Mouse (Mus musculus): ENCODE results near the gene Man1b1. TPM values are rescaled to one million over a fixed set of nuclear protein-coding genes. Genes with fewer than 3 reads are reported as not detected.

The Man1b1 gene
- polyA plus RNA-seq, 1 experiment, result 20.5 TPM

GRCm38 (mm10) chr2:25289651-25290050 is 42.5 kb upstream of the Man1b1 start, which contains the start of gene Lrrc26:
TSS of gene Lrrc26 (plus strand) at chr2:25289915.
- TF ChIP-seq CTCF (IDR thresholded peaks at IDR 0.05; ENCODE audit: extremely low read depth, insufficient read length, insufficient replicate concordance, low read depth, low read length) (no peak), POLR2A (IDR thresholded peaks at IDR 0.05; ENCODE audit: low read depth, low read length) (0 out of 2 replicates have a peak, but pooled peaks have one; percentile 24)
- Histone ChIP-seq H3K4me3 (ENCODE audit: low read depth, low read length) (peak within 1 kb of the TSS; percentile 67), H3K36me3 (ENCODE audit: control insufficient read depth, insufficient read depth, low read length) (peaks cover 8% of the 10 kb centered on the region), H3K27ac (ENCODE audit: insufficient read depth, low read depth, low read length) (peak within 1 kb of the TSS; percentile 66), H3K4me1 (ENCODE audit: control insufficient read depth, insufficient read depth, insufficient read length, low read length) (peaks cover 61% of the 10 kb centered on the region), H3K27me3 (ENCODE audit: control insufficient read depth, insufficient read depth, low read length) (peaks cover 10% of the 10 kb centered on the region)
- 6% methylated on average over 11 of the region's 11 CpGs for WGBS

DNA sequence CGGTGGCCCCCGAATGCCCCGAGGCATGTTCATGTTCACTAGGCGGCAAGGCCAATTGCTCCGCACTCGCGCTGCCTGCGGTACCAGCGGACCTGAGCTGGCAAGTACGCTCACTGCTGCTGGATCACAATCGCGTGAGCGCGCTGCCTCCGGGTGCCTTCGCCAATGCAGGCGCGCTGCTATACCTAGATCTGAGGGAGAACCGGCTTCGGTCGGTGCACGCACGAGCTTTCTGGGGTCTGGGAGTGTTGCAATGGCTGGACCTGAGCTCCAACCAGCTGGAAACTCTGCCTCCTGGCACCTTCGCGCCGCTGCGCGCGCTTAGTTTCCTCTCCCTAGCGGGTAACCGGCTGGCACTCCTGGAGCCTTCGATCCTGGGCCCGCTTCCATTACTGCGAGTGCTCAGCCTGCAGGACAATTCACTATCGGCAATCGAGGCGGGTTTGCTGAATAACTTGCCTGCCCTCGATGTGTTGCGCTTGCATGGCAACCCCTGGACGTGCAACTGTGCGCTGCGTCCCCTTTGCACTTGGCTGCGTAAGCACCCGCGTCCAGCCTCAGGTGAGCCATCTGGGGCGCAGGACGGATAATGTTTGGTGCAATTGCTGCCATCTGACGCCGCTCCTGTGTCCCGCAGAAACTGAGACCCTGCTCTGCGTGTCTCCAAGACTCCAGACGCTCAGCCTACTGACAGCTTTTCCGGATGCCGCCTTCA is 41.9 kb upstream of the Man1b1 start:
- peaks cover 2% of the 10 kb centered on the region for H3K36me3 ChIP-seq (ENCODE audit: control insufficient read depth, insufficient read depth, low read length)
- 1% methylated on average over 54 of the region's 54 CpGs for WGBS
- H3K27ac ChIP-seq (ENCODE audit: insufficient read depth, low read depth, low read length), result peak overlapping the region; percentile 66
- H3K4me1 ChIP-seq (ENCODE audit: control insufficient read depth, insufficient read depth, insufficient read length, low read length), result peaks cover 56% of the 10 kb centered on the region
- H3K27me3 ChIP-seq (ENCODE audit: control insufficient read depth, insufficient read depth, low read length), result peaks cover 10% of the 10 kb centered on the region
- peak overlapping the region; percentile 67 for H3K4me3 ChIP-seq (ENCODE audit: low read depth, low read length)
- TF ChIP-seq POLR2A (IDR thresholded peaks at IDR 0.05; ENCODE audit: low read depth, low read length), result no peak

GRCm38 (mm10) chr2:25290816-25291130 is 41.4 kb upstream of the Man1b1 start:
- peak overlapping the region; percentile 66 for H3K27ac ChIP-seq (ENCODE audit: insufficient read depth, low read depth, low read length)
- peak overlapping the region; percentile 67 for H3K4me3 ChIP-seq (ENCODE audit: low read depth, low read length)
- TF ChIP-seq POLR2A (IDR thresholded peaks at IDR 0.05; ENCODE audit: low read depth, low read length) (no peak), CTCF (IDR thresholded peaks at IDR 0.05; ENCODE audit: extremely low read depth, insufficient read length, insufficient replicate concordance, low read depth, low read length) (no peak)
- peaks cover 10% of the 10 kb centered on the region for H3K27me3 ChIP-seq (ENCODE audit: control insufficient read depth, insufficient read depth, low read length)
- WGBS, result 1% methylated on average over 18 of the region's 18 CpGs
- H3K36me3 ChIP-seq (ENCODE audit: control insufficient read depth, insufficient read depth, low read length), result no peaks in the 10 kb centered on the region
- peaks cover 51% of the 10 kb centered on the region for H3K4me1 ChIP-seq (ENCODE audit: control insufficient read depth, insufficient read depth, insufficient read length, low read length)

- WGBS, result 4% methylated on average over 31 of the region's 32 CpGs
- peak overlapping the region; percentile 67 for H3K4me3 ChIP-seq (ENCODE audit: low read depth, low read length)
Measured at GRCm38 (mm10) chr2:25291184-25292053, 40.7 kb upstream of the Man1b1 start.

DNA sequence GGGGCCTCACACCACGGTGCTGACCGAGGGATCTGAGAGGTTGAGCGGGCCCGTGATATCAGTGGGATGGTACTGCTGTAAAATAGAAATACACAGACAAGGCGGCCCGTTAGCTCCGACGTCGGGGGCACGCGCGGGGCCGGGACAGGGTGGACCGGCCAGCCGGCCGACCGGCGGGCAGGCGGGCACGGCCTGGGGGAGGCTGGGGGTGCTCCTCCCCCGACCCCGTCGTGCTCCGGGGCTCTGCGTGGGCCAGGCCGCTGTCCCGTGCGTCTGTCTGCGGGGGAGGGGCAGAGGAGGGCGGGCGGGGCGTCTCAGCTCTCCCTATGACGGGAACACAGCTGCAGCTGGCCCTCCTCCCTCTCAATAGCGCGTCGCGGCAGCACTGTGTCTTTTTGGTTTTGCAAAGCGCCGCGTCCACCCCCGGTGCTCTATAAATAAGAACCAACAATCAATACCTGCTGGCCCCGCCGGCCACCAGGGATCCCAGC is 40.0 kb upstream of the Man1b1 start:
- H3K36me3 ChIP-seq (ENCODE audit: control insufficient read depth, insufficient read depth, low read length), result no peaks in the 10 kb centered on the region
- peaks cover 10% of the 10 kb centered on the region for H3K27me3 ChIP-seq (ENCODE audit: control insufficient read depth, insufficient read depth, low read length)
- H3K4me1 ChIP-seq (ENCODE audit: control insufficient read depth, insufficient read depth, insufficient read length, low read length), result peaks cover 40% of the 10 kb centered on the region
- 2% methylated on average over 43 of the region's 43 CpGs for WGBS
- H3K4me3 ChIP-seq (ENCODE audit: low read depth, low read length), result peak overlapping the region; percentile 67
- no peak for TF ChIP-seq POLR2A (IDR thresholded peaks at IDR 0.05; ENCODE audit: low read depth, low read length)
- no peak for TF ChIP-seq CTCF (IDR thresholded peaks at IDR 0.05; ENCODE audit: extremely low read depth, insufficient read length, insufficient replicate concordance, low read depth, low read length)
- no peak overlapping the region for H3K27ac ChIP-seq (ENCODE audit: insufficient read depth, low read depth, low read length)

More at GRCm38 (mm10) chr2:25291184-25292053, 40.7 kb upstream of the Man1b1 start:
- H3K36me3 ChIP-seq (ENCODE audit: control insufficient read depth, insufficient read depth, low read length), result no peaks in the 10 kb centered on the region
- peak overlapping the region; percentile 10; the same call in 1 of the 2 replicates for H3K27ac ChIP-seq (ENCODE audit: insufficient read depth, low read depth, low read length)
- no peak for TF ChIP-seq POLR2A (IDR thresholded peaks at IDR 0.05; ENCODE audit: low read depth, low read length)
- TF ChIP-seq CTCF (IDR thresholded peaks at IDR 0.05; ENCODE audit: extremely low read depth, insufficient read length, insufficient replicate concordance, low read depth, low read length), result no peak
- H3K27me3 ChIP-seq (ENCODE audit: control insufficient read depth, insufficient read depth, low read length), result peaks cover 10% of the 10 kb centered on the region
- peaks cover 45% of the 10 kb centered on the region for H3K4me1 ChIP-seq (ENCODE audit: control insufficient read depth, insufficient read depth, insufficient read length, low read length)

- WGBS, result 0% methylated on average over 1 of the region's 1 CpGs
- H3K27ac ChIP-seq (ENCODE audit: insufficient read depth, low read depth, low read length), result no peak overlapping the region
- TF ChIP-seq CTCF (IDR thresholded peaks at IDR 0.05; ENCODE audit: extremely low read depth, insufficient read length, insufficient replicate concordance, low read depth, low read length), result peak; percentile 96; the same call in 1 of the 2 replicates
- TF ChIP-seq POLR2A (IDR thresholded peaks at IDR 0.05; ENCODE audit: low read depth, low read length), result 0 out of 2 replicates have a peak, but pooled peaks have one; percentile 26
- peaks cover 33% of the 10 kb centered on the region for H3K4me1 ChIP-seq (ENCODE audit: control insufficient read depth, insufficient read depth, insufficient read length, low read length)
- peak overlapping the region; percentile 67 for H3K4me3 ChIP-seq (ENCODE audit: low read depth, low read length)
- H3K36me3 ChIP-seq (ENCODE audit: control insufficient read depth, insufficient read depth, low read length), result no peaks in the 10 kb centered on the region
- peaks cover 10% of the 10 kb centered on the region for H3K27me3 ChIP-seq (ENCODE audit: control insufficient read depth, insufficient read depth, low read length)
Measured at GRCm38 (mm10) chr2:25292856-25293255, 39.3 kb upstream of the Man1b1 start.

DNA sequence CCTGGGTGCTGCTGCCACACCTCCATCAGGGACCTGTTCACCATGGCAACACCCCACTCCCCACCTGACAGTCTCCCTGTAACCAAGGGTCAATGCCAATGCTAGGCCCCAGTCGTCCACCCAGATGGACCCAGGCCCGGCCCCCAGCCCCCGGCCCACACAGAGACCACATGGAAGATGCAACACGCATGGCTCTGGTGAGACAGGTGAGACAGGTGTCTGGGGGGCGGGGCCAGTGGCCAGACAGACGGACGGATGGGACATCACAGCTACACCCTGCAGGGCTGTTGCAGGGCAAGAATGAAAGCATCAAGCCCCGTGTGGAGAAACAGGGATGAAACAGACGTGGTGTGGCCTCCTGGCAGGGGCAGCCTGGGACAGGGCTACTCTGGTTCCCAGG is 38.4 kb upstream of the Man1b1 start:
- Histone ChIP-seq H3K4me3 (ENCODE audit: low read depth, low read length) (no peak overlapping the region), H3K27me3 (ENCODE audit: control insufficient read depth, insufficient read depth, low read length) (peaks cover 10% of the 10 kb centered on the region), H3K4me1 (ENCODE audit: control insufficient read depth, insufficient read depth, insufficient read length, low read length) (peaks cover 24% of the 10 kb centered on the region), H3K36me3 (ENCODE audit: control insufficient read depth, insufficient read depth, low read length) (no peaks in the 10 kb centered on the region), H3K27ac (ENCODE audit: insufficient read depth, low read depth, low read length) (no peak overlapping the region)
- WGBS, result 71% methylated on average over 9 of the region's 9 CpGs
- no peak for TF ChIP-seq POLR2A (IDR thresholded peaks at IDR 0.05; ENCODE audit: low read depth, low read length)
- TF ChIP-seq CTCF (IDR thresholded peaks at IDR 0.05; ENCODE audit: extremely low read depth, insufficient read length, insufficient replicate concordance, low read depth, low read length), result no peak
